Mouse (Mus musculus) brown adipose tissue, adult 24 weeks (tissue): ENCODE measurements at regions not wholly inside any gene's neighbourhood (a gene's known extent, or its start where the extent isn't known, plus 50 kb on each side); places are given as distances from the start of the nearest gene placed in this dataset.
A peak's percentile ranks its signal among the peaks of the same experiment; 100 is the strongest.

Source experiments
- H3K27ac ChIP-seq: fragments of 200-500 bp; replicated peaks from 2 replicates; pipeline ENCODE4 v1.5.1; 2012; ENCODE audit warnings: low read depth, mild to moderate bottlenecking, low read length
- H3K4me1 ChIP-seq: fragments of 200-500 bp; 2 replicates; pipeline ENCODE4 v1.6.1; 2012; ENCODE audit warnings: low read length, mixed read lengths; ENCODE audit not compliant: control insufficient read depth, insufficient read depth, insufficient read length
- H3K4me3 ChIP-seq: fragments of 200-500 bp; 2 replicates; pipeline ENCODE4 v1.5.1; 2012; ENCODE audit warnings: low read depth, mild to moderate bottlenecking, low read length, moderate library complexity; ENCODE audit not compliant: insufficient read depth

- Histone ChIP-seq H3K27ac (no peak overlapping the region), H3K4me1 (no peaks in the 10 kb centered on the region), H3K4me3 (no peak overlapping the region)
Measured at GRCm38 (mm10) chr10:56673919-56674318, 296.8 kb downstream of the Gja1 start.

GRCm38 (mm10) chr10:56682901-56683300 is 305.8 kb downstream of the Gja1 start:
- Histone ChIP-seq H3K4me1 (peaks cover 3% of the 10 kb centered on the region; the same call in 1 of the 2 replicates), H3K27ac (peak overlapping the region; percentile 95), H3K4me3 (no peak overlapping the region)

GRCm38 (mm10) chr10:56685655-56686250 is 308.6 kb downstream of the Gja1 start:
- H3K27ac ChIP-seq, result peak overlapping the region; percentile 82

GRCm38 (mm10) chr10:56691467-56691866 is 314.3 kb downstream of the Gja1 start:
- no peak overlapping the region for H3K4me3 ChIP-seq
- H3K4me1 ChIP-seq, result peaks cover 10% of the 10 kb centered on the region; the same call in 1 of the 2 replicates
- H3K27ac ChIP-seq, result peak overlapping the region; percentile 94

More at GRCm38 (mm10) chr10:56685655-56686250, 308.6 kb downstream of the Gja1 start:
- H3K4me3 ChIP-seq, result no peak overlapping the region
- H3K4me1 ChIP-seq, result peaks cover 4% of the 10 kb centered on the region; the same call in 1 of the 2 replicates

- Histone ChIP-seq H3K4me3 (no peak overlapping the region), H3K27ac (no peak overlapping the region), H3K4me1 (peaks cover 7% of the 10 kb centered on the region; the same call in 1 of the 2 replicates)
Measured at GRCm38 (mm10) chr10:56695100-56695499, 318.0 kb downstream of the Gja1 start.

DNA sequence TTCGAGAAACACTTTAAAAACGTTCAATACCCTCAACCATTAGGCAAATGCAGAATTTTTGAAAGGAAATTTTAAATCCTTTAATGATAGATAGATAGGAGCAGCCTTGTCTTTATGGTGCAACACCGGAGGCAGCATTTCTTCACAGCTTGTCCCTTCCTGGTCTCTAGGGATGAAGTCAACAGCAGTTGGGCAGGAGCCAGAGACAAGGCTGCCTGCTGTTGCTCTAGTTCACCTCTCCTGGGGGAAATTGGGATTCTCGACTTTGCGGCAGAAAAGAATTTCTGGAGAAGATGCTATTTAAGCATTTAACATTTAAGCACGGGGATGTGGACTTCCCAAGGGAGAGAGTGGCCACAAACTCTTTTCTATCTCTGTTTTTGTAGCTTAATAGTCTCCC is 323.0 kb downstream of the Gja1 start:
- H3K27ac ChIP-seq, result no peak overlapping the region
- no peak overlapping the region for H3K4me3 ChIP-seq
- no peaks in the 10 kb centered on the region for H3K4me1 ChIP-seq

DNA sequence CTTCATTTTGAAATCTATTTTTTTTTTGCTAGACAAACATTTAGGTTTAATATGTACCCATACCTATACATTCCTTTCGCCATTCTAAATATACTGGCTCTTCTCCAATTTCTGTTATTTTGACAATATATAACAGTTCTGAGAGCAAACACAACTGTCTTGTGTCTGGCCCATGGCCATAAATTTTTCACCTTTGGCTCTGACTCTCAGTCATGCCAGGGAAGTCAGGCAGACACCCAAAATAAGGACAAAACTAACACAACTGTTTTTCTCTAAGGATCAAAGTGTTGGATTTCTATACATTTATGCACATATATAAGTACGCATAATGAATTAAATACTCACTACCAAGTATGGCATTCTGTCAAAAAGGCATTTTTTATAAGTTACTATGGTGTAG is 331.3 kb downstream of the Gja1 start:
- no peaks in the 10 kb centered on the region for H3K4me1 ChIP-seq
- H3K27ac ChIP-seq, result no peak overlapping the region
- H3K4me3 ChIP-seq, result no peak overlapping the region

GRCm38 (mm10) chr10:56708886-56709285 is 331.8 kb downstream of the Gja1 start:
- no peak overlapping the region for H3K4me3 ChIP-seq
- peak overlapping the region; percentile 90 for H3K27ac ChIP-seq
- no peaks in the 10 kb centered on the region for H3K4me1 ChIP-seq

DNA sequence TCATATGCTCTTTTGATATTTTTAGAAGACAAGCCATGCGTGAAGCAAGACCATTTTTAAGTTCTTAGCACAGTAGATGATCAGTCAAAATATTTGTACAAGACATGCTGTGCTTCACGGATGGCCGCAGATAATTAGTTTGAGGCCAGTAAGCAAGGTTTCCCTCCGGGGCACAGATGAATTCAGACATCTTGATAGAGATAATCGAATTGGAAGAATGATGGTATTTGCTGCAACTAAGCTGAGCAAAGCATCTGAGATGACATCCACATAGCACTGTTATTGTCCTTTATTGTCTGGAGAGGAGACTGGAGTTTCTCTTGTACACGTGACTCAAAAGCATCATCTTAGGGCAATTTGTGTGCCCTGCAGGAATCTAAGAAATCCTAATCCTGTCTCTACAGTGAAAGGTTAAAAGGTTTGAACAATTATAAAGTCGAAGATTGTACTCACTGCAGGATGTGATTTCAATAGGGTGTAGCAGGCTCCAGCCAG is 335.5 kb downstream of the Gja1 start:
- Histone ChIP-seq H3K27ac (no peak overlapping the region), H3K4me1 (no peaks in the 10 kb centered on the region), H3K4me3 (no peak overlapping the region)

DNA sequence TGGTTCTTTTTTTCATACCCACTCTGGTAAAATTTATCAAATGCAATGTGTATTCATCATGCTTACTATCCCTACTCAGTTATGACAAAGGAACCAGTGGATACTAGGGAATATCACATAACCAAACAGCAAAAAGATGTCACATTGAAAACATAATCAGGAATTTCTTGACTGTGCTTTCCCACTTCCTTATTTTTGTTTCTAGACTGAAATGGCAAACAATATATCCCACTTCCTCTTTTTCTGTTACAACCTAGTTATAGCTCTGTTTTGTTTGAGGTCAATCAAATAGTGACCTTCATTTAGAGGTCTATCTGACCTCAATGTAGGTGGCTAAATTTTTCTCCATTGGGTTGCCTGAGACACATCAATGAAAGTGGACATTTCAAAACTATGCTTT is 359.9 kb downstream of the Gja1 start:
- Histone ChIP-seq H3K27ac (no peak overlapping the region), H3K4me3 (no peak overlapping the region), H3K4me1 (no peaks in the 10 kb centered on the region)

DNA sequence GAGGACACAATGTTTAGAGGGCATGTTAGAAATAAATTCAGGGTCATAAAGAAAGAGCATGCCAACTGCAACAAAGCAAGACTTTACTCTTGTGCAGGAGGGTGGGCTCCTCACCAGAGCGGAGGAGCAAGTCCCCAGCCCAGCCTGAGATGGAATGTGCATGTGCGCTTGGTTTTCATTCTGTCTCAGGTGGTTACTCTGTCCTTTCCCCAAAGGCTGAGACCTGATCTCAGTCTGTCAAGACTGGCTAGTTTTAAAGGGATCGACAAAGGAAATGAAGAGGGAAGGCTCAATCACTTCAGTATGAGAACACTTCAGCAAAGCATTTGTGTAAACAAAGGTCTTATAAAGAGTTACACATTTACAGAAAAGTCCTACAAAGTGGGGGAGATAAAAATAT is 362.5 kb downstream of the Gja1 start:
- Histone ChIP-seq H3K4me3 (no peak overlapping the region), H3K27ac (no peak overlapping the region), H3K4me1 (no peaks in the 10 kb centered on the region)

DNA sequence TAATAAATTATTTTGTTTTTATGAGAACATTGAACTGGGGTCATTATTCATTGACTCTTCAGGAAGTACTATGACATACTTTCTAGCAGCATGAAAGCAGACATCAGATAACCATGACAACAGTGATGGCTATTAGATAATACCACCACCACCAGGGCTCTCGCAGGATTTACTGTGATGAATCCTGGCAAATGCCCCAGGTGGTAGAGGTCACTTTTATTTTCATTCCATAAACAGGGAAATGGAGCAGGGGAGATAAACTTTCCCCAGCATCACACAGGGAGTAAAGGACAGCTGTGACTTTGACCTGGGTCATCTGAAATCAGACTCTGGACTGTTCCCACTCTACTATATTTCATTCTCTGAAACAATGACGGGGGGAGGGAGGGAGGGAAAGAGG is 375.0 kb downstream of the Gja1 start:
- H3K4me1 ChIP-seq, result peaks cover 9% of the 10 kb centered on the region
- no peak overlapping the region for H3K4me3 ChIP-seq
- no peak overlapping the region for H3K27ac ChIP-seq

DNA sequence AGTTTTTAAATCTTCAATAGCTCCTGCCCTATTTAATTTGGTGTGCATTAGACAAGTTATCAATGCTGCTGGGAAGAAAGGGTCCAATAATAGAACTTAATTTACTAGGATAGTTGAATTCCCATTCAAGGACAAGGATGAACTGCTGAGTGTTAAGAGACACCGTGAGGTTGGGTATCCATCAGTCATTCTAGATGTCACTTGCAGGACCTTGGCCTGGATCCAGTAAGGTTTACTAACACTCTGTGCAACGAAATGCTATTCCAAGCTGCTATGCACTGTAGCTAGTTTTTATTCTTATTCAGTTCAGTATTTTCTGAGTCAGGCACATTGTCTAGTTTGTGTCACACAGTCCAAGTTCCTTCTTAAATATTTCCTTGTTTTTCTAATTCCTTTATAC is 376.4 kb downstream of the Gja1 start:
- Histone ChIP-seq H3K27ac (peak overlapping the region; percentile 88), H3K4me1 (peaks cover 9% of the 10 kb centered on the region), H3K4me3 (no peak overlapping the region)

- Histone ChIP-seq H3K4me1 (peaks cover 9% of the 10 kb centered on the region), H3K4me3 (no peak overlapping the region), H3K27ac (peak overlapping the region; percentile 93)
Measured at GRCm38 (mm10) chr10:56754546-56755175, 377.5 kb downstream of the Gja1 start.

DNA sequence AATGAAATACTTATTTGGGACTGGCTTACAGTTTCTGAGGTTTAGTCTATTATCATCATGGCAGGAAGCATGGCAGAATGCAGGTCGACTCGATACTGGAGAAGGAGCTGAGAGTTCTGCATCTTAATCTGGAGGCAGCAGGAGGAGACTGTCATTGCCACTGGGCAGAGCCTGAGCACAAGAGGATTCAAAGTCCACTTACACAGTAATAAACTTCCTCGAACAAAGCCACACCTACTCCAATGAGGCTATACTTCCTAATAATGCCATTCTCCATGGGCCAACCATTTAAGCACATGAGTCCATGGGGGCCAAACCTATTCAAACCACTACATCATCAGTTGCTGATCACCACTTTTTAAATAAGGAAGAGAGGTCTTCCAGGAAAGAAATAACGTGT is 393.5 kb downstream of the Gja1 start:
- Histone ChIP-seq H3K4me3 (no peak overlapping the region), H3K4me1 (no peaks in the 10 kb centered on the region)

DNA sequence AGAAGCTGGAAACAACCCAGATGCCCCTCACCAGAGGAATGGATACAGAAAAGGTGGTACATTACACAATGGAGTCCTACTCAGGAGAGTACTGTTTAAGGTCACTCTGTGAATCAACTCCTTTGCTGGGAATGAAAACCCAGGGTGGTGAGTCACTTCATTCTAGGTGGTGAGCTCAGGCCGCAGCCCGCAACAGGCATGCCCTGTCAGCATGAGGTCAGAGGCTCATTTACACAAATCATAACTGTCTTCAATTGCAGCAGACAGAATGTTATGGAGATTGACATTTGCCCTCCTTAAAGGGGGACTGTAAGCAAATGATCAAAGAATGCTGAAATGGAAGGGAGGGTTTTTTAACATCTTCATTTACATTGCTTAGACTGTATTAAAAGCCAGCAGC is 405.1 kb downstream of the Gja1 start:
- H3K4me1 ChIP-seq, result no peaks in the 10 kb centered on the region
- no peak overlapping the region for H3K27ac ChIP-seq
- H3K4me3 ChIP-seq, result no peak overlapping the region

More for the DNA sequence above, 393.5 kb downstream of the Gja1 start:
- H3K27ac ChIP-seq, result no peak overlapping the region
